Mouse (Mus musculus) stomach, embryonic 14.5 days (tissue): ENCODE measurements at regions not wholly inside any gene's neighbourhood (a gene's known extent, or its start where the extent isn't known, plus 50 kb on each side); places are given as distances from the start of the nearest gene placed in this dataset.

Experiments
- ATAC-seq: fragments of 200-750 bp; cut with Nextera tagmentation; 2 replicates; pipeline ENCODE4 v1.8.0; 2017; ENCODE audit warnings: low read depth, moderate TSS enrichment; ENCODE audit not compliant: insufficient number of reproducible peaks, insufficient read depth, low FRiP score
- H3K27ac ChIP-seq: fragments of 300-500 bp; sonication (generic); 2 replicates; pipeline ENCODE4 v1.5.1; 2014; ENCODE audit warnings: mild to moderate bottlenecking, low read length, moderate library complexity, mixed read lengths
- H3K27me3 ChIP-seq: fragments of 300-500 bp; sonication (generic); 2 replicates; pipeline ENCODE4 v1.6.1; 2014; ENCODE audit warnings: low read length, control low read depth, mixed read lengths; ENCODE audit not compliant: control insufficient read depth, insufficient read depth
- H3K36me3 ChIP-seq: fragments of 300-500 bp; sonication (generic); 2 replicates; pipeline ENCODE4 v1.6.1; 2014; ENCODE audit warnings: mild to moderate bottlenecking, control low read depth, low read length, moderate library complexity, mixed read lengths; ENCODE audit not compliant: control insufficient read depth, insufficient read depth
- H3K4me1 ChIP-seq: fragments of 300-500 bp; sonication (generic); 2 replicates; pipeline ENCODE4 v1.6.1; 2014; ENCODE audit warnings: low read length, control low read depth, mixed read lengths; ENCODE audit not compliant: control insufficient read depth, insufficient read depth
- H3K4me2 ChIP-seq: fragments of 300-500 bp; sonication (generic); replicated peaks from 2 replicates; pipeline ENCODE4 v1.6.1; 2014; ENCODE audit warnings: low read depth, low read length, control low read depth
- H3K4me3 ChIP-seq: fragments of 300-500 bp; sonication (generic); 2 replicates; pipeline ENCODE4 v1.5.1; 2014; ENCODE audit warnings: low read depth, low read length, control low read depth
- H3K9ac ChIP-seq: fragments of 300-500 bp; sonication (generic); replicated peaks from 2 replicates; pipeline ENCODE4 v1.6.1; 2014; ENCODE audit warnings: low read depth, mild to moderate bottlenecking, control low read depth, low read length, moderate library complexity, mixed read lengths
- H3K9me3 ChIP-seq: fragments of 300-500 bp; sonication (generic); 2 replicates; pipeline ENCODE4 v1.6.1; 2016; ENCODE audit warnings: low read depth, low read length, control low read depth; ENCODE audit not compliant: control insufficient read depth
- WGBS: fragments of 180-500 bp; shearing (Covaris S2); extraction: QIAGEN DNeasy Blood & Tissue Kit; methylation state at CpG from one replicate; pipeline ENCODE4 v1.1.7; 2014; 5-methylcytosine and 5-hydroxymethylcytosine counted together

DNA sequence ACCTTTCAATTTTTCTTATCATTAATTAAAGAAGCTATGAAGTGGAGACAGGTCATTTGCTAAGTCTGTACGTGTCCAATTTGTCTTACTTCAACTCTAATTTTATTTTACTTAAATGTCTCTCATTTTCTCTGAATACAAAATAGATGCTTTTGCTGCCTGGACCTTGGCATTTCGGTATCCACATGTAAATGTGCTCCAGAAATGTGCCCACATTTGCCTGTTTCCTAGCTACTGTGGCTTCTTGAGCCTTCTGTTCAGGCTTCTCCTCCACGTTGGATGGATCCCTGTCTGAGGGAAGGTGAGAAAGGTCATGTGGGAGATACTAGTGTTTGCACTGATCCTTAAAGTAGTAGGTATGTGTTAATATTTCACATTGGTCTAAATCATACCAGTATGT, 524.9 kb downstream of the Ptprc start:
- H3K27ac ChIP-seq, result no peak overlapping the region
- H3K4me3 ChIP-seq, result no peak overlapping the region
- no peak overlapping the region for H3K4me2 ChIP-seq
- no peaks in the 10 kb centered on the region for H3K27me3 ChIP-seq
- H3K4me1 ChIP-seq, result peaks cover 3% of the 10 kb centered on the region; the same call in 1 of the 2 replicates
- ATAC-seq, result no peak
- H3K9me3 ChIP-seq, result no peaks in the 10 kb centered on the region
- 53% methylated on average over 3 of the region's 3 CpGs for WGBS
- no peaks in the 10 kb centered on the region for H3K36me3 ChIP-seq
- H3K9ac ChIP-seq, result no peak overlapping the region

DNA sequence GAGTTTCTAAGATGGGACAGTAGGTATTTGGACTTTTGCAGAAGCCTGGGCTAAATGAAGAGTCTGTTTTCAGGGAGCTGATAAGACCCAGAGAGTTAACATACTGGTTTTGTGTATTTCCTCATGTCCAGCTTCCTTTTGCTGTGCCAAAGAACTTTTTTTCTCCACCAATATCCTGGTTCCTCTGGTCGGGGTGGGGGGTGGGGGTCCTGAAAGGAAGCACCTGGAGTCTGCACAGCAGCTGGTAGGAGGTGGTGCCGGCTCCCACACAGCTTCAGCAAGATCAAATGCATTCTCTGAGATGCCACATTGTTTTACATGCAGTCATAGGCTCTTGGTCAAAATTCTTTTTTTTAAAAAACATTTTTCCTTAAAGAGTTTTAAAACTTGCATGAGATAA, 525.4 kb downstream of the Ptprc start:
- no peak for ATAC-seq
- no peak overlapping the region for H3K4me2 ChIP-seq
- no peaks in the 10 kb centered on the region for H3K9me3 ChIP-seq
- H3K36me3 ChIP-seq, result no peaks in the 10 kb centered on the region
- H3K27me3 ChIP-seq, result no peaks in the 10 kb centered on the region
- H3K27ac ChIP-seq, result 0 out of 2 replicates have a peak overlapping the region, but pooled peaks have one; percentile 4
- 17% methylated on average over 2 of the region's 2 CpGs for WGBS
- no peak overlapping the region for H3K9ac ChIP-seq
- H3K4me3 ChIP-seq, result no peak overlapping the region
- peaks cover 3% of the 10 kb centered on the region; the same call in 1 of the 2 replicates for H3K4me1 ChIP-seq

DNA sequence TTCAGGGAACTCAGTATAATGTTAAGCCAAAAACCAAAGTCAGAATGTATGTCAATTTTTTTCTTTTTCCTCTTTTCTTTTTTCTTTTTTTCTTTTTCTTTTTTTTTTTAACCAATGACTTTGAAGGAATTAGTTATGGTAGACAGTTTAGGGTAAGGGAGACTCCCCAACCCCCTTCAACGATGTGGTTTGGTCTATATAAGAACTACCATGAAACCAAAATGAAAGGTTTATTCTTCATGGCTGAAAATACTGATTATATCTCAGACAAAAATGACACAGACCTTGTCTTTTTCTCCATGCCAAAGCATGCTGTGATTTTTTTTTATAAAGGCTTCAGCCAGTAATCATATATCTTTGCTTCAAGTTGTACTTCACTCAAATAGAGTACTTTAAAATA, 526.7 kb downstream of the Ptprc start:
- Histone ChIP-seq H3K4me2 (no peak overlapping the region), H3K9me3 (no peaks in the 10 kb centered on the region), H3K4me1 (peaks cover 3% of the 10 kb centered on the region), H3K27me3 (no peaks in the 10 kb centered on the region), H3K27ac (no peak overlapping the region), H3K4me3 (no peak overlapping the region), H3K9ac (no peak overlapping the region), H3K36me3 (no peaks in the 10 kb centered on the region)
- WGBS, result 91% methylated on average over 1 of the region's 1 CpGs
- no peak for ATAC-seq

DNA sequence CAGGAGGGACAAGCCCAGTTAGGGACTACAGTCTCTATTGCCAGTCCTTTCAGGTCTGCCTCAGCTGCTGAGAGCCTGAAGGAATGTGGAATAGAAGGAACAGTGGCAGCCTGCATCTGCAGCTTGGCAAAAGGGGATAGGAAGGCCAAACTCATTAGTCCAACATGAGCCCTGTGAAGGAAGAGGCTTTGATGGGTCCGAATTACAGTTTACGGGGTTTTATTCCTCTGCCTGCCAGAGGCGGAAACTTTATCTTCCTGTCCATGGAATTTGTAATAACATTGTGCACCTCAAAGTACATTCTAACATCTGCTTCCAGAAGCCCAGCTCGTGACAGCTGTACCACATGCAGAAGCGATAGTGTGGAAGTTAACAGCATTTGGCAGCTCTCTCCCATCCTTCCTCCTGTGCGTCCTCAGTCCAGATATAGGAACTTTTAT, 530.9 kb downstream of the Ptprc start:
- Histone ChIP-seq H3K9ac (no peak overlapping the region), H3K4me3 (no peak overlapping the region), H3K27ac (no peak overlapping the region), H3K36me3 (no peaks in the 10 kb centered on the region), H3K9me3 (no peaks in the 10 kb centered on the region), H3K27me3 (no peaks in the 10 kb centered on the region), H3K4me2 (no peak overlapping the region), H3K4me1 (peaks cover 1% of the 10 kb centered on the region)
- ATAC-seq, result no peak
- 38% methylated on average over 6 of the region's 6 CpGs for WGBS

DNA sequence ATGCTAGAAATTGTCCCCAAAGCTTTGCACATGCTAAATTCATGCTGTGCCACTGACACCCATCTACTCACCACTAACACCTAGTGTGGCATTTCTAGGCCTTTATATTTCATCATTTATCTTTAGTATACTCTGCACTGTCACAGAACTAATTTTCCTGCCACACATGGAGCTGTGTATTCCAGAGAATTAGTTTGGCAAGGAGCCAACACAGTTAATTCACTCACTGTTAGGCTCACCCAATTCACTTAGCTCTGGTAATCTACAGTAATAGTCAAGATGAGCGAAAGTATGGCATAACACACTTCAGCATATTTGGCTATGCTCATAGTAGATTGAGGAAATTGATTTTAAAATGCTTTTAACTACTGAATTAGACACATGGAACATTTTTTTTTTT, 532.0 kb downstream of the Ptprc start:
- WGBS, result 65% methylated on average over 1 of the region's 1 CpGs
- Histone ChIP-seq H3K4me3 (no peak overlapping the region), H3K36me3 (no peaks in the 10 kb centered on the region), H3K4me2 (no peak overlapping the region), H3K27me3 (no peaks in the 10 kb centered on the region), H3K27ac (no peak overlapping the region), H3K4me1 (no peaks in the 10 kb centered on the region; the same call in none of the 2 replicates), H3K9ac (no peak overlapping the region), H3K9me3 (no peaks in the 10 kb centered on the region)
- ATAC-seq, result 0 out of 2 replicates have a peak, but pooled peaks have one; percentile 6

DNA sequence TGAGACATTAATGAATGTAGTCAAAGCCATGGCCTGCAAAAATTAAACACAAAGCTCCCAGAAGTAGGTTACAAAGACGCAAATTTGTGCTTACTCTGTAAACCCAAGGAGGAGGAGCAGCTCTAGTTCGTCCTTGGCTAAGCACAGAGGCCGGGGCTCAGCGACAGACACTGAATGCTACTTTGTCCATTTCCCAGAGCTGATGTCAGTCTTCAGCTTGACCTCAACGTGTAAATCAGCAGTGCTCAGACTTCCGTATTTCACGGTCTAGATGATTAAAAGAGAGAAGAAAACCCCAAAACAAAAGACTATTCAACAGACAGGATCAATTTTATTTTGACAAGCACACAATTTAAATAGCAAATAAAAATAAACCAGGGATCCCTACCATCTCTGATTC, 534.7 kb downstream of the Ptprc start:
- Histone ChIP-seq H3K4me2 (no peak overlapping the region), H3K27me3 (no peaks in the 10 kb centered on the region), H3K4me3 (no peak overlapping the region), H3K9me3 (no peaks in the 10 kb centered on the region), H3K9ac (no peak overlapping the region), H3K27ac (no peak overlapping the region), H3K4me1 (peaks cover 4% of the 10 kb centered on the region), H3K36me3 (no peaks in the 10 kb centered on the region)
- WGBS, result 42% methylated on average over 7 of the region's 7 CpGs
- no peak for ATAC-seq

DNA sequence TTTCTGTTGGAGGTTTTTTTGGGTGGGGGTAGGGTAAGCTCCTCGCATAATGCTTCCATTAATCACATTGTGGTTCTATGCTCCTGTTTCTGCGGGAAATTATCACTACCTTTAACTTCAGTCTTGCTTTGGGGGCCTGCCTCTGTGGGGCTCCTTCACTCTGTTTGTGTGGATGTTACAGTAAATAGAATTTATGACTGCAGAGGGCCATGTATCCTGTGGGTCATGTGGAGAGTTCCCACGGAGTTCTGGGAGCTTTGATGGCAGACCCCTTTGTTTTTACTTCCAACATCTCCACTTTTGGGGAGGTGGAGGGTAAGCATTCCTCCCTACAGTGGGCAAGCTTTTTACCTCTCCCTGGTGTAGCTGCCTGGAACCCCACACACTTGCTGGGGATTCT, 538.6 kb downstream of the Ptprc start:
- WGBS, result 19% methylated on average over 3 of the region's 3 CpGs
- H3K27ac ChIP-seq, result no peak overlapping the region

DNA sequence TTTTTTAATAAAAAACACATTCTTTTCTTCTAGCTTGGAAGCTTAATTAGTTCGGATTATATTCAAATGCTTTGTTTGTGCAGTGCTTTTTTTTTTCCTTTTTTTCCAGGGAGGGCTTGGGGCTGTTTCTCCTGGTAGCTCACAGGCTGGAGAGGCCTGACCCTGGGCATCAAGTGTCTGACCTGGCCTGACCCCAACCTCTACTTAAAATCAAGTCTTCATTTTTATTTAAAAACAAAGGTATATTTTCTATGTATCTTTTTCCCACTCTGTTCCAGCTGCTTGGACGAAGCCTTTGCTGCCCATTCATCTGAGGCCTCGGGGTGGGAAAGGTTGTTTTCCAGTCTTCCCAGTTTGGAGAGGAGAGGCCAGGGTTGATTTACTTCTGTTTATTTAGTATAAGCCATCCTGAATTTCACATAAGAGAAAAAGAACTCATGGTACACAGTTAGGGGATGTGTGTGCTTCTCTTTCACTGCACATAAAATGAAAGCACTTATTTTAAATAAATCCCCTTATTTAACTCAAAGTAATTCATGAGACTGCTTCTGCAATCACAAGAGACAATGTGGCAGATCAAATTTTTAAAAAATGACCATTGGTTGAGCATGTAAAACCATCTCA, 539.1 kb downstream of the Ptprc start:
- Histone ChIP-seq H3K4me3 (no peak overlapping the region), H3K4me1 (0 out of 2 replicates have a peak, but pooled peaks cover 4% of the 10 kb centered on the region), H3K9me3 (no peaks in the 10 kb centered on the region), H3K9ac (no peak overlapping the region), H3K27ac (no peak overlapping the region), H3K4me2 (no peak overlapping the region), H3K36me3 (no peaks in the 10 kb centered on the region), H3K27me3 (no peaks in the 10 kb centered on the region)
- no peak for ATAC-seq
- 28% methylated on average over 3 of the region's 3 CpGs for WGBS

More for the DNA sequence above, 538.6 kb downstream of the Ptprc start:
- no peaks in the 10 kb centered on the region for H3K36me3 ChIP-seq
- no peaks in the 10 kb centered on the region for H3K9me3 ChIP-seq
- 0 out of 2 replicates have a peak, but pooled peaks cover 4% of the 10 kb centered on the region for H3K4me1 ChIP-seq
- no peaks in the 10 kb centered on the region for H3K27me3 ChIP-seq
- H3K4me3 ChIP-seq, result no peak overlapping the region
- no peak for ATAC-seq
- no peak overlapping the region for H3K4me2 ChIP-seq
- no peak overlapping the region for H3K9ac ChIP-seq

DNA sequence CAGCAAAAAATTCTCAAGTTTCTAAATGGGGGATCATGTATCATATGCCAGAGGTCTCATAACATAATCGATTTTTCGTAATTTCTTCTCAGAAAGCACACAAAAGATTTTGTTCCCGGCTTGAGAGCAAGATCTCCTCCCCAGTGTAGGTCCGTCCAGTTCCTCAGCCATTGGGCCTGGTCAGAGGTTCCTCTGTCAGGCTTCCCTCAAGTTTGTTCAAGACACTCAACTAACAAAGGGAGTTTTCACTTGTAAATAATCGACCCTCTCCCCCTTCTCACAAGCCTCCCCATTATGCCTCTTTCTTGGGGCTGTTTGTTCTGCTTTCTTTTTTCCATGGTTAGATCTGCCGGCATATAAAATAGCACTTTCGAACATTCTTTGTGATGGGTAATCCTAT, 539.7 kb downstream of the Ptprc start:
- no peak overlapping the region for H3K27ac ChIP-seq
- no peak overlapping the region for H3K4me2 ChIP-seq

More for the DNA sequence above, 539.7 kb downstream of the Ptprc start:
- WGBS, result 54% methylated on average over 7 of the region's 7 CpGs
- ATAC-seq, result no peak
- Histone ChIP-seq H3K27me3 (no peaks in the 10 kb centered on the region), H3K9ac (no peak overlapping the region), H3K4me3 (no peak overlapping the region), H3K4me1 (0 out of 2 replicates have a peak, but pooled peaks cover 4% of the 10 kb centered on the region), H3K9me3 (no peaks in the 10 kb centered on the region), H3K36me3 (no peaks in the 10 kb centered on the region)
